Mouse (Mus musculus): ENCODE data around the gene Nav1.

Nav1 gene

DNA sequence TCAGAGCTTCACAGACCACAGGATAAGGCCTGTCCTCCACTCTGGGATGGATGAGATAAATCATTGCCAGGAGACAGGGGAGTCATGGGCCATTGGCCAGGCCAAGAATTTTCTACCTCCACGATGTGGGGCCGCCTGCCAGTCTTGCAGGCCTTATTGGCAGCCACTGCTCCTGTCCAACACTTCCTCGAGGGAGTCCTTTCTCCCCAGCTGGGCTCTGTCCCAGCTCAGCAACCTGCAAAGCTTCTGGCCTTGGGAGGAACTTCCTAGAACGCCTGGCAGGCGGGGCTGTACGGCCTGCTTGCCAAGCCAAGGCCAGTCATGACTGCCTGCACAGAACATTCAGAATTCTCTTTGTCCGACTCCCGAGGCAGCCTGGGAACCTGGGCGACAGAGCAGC lies 58.3 kb downstream of the Nav1 start:
- DNase-seq (ENCODE audit: low spot score in 2 of 2): no peak

DNA sequence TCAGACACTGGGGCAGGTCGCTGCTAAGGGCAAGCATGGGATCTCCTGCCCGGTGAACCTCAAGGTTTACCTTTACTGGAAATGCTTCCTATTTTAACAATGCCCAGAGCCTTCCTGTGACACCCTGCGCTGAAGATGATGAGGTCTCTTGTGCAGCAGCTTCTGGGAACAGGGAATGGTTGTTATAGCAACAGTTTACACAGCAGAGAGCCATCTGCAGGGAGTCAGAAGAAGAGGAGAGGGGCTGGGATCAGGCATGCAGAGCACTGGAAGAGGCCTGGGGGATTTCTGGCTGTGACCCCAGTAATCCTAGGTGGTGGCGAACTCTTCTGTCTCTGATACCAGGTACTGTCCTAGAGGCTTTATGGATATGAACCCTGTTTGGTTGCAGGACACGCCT lies 61.0 kb downstream of the Nav1 start:
- no peak for DNase-seq (ENCODE audit: low spot score in 2 of 2)

DNA sequence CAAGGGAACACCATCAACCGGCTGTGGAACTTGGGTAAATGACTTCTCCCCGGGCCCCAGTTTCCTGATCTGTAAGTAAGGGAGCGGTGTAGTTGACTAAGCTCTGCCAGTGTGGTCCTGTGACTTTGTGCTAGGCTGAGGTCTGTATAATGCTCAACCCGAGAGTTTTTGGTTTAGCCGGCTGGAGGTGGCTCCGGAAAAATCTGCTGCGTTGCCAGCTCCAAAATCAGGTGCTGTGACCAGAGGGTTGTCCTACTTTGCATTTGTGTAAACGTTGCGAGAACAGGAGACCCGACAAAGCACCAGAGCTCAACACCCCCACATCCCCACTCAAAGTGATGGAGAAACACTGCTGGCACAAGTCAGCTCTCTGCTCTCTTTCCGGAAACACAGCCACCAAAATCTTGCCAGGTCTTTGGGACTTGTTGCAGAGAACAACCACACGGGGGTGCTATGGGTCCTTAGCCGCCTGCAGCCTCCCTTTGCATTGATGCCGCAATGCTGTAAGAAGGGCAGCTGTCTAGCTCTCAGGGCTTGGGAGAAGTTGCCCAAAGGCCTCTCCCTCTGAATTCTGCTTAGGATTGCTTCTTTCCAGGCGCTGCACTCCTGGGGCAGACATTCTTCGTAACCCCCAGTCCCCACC lies 62.5 kb downstream of the Nav1 start:
- peak; percentile 39 to 77 for DNase-seq (ENCODE audit: low spot score in 2 of 2)

DNA sequence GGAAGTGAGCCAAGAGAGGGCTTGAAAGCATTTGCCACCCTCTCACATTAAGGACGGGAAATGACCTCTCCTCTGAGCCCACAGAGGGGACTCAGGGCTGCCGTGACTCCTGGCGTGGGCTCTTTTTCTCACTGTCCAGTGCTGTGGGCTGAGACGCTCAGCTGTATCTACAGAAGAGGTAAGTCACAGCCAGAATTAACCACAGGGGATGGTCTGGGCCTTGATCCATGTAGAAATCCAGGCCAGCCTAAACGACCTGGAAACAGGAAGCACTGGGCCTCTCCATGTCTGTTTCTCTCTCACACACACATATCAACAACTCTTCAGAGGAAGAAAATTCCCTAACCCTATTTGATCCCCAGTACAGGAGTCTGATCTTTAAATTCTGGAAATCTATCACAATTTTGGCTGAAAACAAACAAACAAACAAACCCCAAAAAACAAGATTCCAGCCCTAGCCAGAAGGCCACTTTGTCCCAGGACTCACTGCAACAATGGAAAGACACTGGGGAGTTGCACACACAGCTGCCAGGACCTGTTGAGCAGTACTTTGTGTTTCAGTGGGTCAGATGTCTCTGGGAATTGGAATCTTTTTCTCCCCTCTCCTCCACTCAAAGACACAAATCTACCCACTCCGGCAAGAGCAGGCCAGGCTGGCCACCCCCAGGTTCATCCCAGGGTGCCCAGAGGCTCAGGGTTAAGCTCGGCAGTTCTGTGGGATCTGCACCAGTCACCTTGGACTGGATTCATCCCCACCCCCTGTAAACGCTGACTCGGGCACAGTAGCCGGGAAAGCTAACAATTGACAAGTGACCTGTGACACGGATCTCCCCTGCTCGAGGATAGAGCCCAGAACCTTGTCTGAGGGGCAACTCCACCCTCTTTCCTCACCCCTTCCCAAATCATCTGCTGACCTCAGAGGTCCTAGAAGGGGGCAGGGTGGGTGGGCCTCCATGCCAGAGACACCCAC lies 64.0 kb downstream of the Nav1 start:
- no peak for DNase-seq (ENCODE audit: low spot score in 2 of 2)

DNA sequence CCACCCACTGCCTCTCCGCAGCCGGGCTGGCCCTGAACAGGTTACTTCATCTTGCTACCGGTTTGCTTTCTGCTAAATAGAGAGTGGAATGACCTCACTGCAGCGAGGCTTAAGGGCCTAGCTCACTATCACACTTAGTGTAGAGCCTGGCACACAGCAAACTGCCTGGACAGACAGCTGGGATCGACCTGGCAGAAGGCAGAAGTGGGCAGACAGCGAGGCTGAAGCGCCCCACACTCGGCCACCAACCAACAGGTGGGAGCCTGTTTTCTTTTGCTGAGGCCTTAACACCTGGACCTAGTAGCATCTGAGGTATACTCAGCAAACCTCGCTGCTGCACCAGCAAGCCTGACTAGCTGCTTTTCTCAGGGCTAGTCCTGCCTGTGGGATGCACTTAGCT lies 65.0 kb downstream of the Nav1 start:
- DNase-seq (ENCODE audit: low spot score in 2 of 2): no peak

DNA sequence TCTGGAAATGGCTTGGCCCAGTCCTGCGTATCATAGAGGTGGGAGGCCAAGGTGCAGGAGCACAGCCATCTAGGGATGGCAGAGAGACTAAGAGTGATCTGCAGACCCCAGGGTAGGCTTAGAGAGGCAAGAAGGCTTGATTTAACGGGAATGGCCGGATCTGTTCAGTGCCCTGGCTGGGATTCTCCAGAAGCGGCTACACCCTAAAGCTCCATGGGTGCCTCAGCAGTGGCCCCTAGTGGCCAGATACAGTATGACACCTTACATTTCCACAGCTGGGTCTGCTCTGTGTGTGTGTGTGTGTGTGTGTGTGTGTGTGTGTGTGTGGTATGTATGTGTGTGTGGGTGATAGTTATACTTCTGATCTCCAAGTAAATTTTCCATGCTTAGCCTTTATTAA lies 66.8 kb downstream of the Nav1 start:
- peak; percentile 44 to 76 for DNase-seq (ENCODE audit: low spot score in 2 of 2)

DNA sequence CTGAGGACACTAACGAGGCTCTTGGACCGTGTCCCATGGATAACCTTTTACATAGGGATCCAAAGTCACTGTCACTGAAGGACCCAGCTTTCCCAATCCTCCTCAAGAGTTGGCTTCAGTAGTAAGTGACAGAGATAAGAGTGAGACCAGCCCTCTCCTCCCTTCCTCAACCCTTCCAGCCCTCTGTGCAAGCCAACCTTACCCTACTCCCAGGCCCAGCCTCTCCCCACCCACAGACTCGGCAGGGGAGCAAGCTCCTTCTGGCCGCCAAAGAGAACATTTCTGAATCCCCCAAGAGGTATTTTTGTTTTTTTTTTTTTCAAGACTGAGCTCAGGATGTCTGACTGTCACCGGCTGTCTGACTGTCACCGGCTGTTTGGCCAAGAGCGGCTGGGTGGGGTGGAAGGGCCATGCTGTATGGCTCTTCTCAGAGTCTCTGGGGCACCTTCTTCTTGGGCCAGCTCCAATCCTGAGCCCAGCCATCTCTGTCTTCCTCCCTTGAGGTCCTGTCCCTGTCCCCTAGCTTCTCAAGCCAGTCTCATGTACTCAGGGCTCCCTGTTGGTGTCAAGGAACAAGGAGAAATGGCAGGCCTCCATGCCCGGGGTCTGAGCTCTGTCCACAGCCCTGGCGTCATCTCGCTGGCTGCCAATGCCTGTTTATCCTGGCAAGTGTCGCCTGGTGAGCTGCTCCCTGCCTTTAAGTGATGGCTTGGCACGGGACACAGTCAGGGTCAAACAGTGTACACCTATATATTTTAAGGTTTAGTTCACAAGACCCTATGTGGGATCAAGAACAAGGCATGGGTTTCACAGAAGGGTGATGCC lies 68.4 kb downstream of the Nav1 start:
- no peak for DNase-seq (ENCODE audit: low spot score in 2 of 2)

DNA sequence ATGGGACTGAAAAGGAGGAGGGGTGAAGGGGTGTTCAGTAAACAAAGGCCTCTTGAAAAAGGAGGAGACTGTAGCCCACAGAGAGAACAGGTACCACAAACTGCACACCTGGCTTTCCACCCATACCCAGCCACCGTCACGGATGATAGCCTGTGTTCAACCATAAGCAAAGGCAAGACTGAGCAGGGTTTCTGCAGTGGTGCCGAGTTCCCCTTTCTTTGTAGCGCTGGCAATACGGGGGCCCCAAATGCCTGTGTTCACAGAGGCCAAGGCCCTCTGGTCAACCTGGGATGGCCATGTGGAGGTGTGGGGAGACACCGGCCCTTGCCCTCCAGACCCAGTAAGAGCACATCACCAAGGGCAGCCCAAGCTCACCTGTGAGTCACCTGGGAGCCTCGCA lies 70.3 kb downstream of the Nav1 start:
- no peak for DNase-seq (ENCODE audit: low spot score in 2 of 2)

DNA sequence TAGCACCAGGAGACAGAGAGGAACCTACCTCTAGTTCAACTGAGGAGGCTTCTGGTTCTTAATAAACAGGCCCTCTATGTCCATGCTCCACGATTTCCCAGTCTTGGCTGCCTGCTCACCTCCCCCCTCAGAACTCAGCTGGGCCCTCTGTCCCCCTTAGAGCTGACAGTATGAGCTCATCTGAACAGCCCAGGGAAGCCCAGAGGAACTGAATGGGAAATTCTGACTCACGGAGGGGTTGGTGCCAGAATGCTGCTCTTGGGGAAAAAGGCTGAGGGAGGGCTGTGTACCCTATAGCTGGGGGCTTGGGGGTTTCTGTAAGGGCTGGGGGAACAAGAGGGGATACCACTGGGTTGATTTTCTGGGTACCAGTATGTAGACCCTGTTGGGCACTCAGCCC lies 70.8 kb downstream of the Nav1 start:
- DNase-seq (ENCODE audit: low spot score in 2 of 2): no peak

DNA sequence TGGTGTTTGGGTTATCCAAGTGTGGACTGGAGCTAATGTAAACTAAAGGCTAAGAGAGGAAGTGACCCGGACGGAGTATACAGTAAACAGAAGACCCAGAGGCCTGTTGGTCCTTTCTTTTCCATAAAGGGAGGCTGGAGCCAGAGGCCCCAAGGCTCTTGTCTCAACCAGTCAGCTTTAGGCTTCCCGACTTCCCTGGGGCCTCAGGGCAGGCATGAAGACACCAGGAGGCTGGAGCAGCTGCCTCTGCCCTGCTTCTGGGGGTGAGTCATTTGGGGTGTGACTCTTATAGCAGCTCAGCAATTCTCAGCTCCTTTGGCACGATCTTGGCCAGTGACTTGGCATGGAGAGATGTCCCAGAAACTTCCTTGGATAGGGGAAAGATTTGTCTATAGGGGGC lies 71.8 kb downstream of the Nav1 start:
- no peak for DNase-seq (ENCODE audit: low spot score in 2 of 2)

DNA sequence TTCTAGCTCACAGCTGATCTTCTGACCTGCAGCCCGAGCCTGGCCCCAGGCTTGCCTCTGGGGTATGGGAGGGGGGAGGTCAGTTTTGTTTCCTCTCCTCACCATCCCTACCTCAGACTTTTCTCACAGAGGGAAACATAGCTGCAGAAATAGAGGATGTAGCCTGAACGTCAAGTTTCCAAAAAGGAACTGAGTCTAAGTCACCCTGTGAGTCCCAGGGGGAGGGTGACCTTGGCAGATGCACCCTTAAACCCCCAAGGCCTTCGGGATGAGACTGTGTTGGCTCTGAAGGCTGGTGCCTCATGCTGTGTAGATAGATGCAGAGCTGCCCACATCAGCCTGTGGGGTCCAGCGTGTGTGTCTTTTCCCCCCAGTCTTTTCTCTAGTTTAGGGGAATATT lies 72.3 kb downstream of the Nav1 start:
- no peak for DNase-seq (ENCODE audit: low spot score in 2 of 2)

DNA sequence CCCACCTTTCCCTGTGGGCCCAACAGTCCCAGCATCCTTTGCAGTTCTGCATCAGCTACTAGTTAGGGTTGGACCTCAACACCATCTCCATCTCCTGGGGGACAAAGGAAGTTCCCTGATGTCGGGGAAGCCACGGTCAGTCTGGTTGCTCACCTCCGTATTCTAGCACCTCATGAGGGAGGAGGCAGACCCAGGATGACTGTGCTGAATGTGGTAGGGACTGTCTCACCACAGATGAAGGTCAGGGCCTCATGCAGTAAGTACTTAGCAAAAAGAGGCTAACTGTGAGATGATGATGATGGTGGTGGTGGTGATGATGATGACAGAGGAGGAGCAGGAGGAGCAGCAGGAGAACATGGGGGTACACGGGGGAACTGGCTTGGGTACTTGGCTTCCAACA lies 73.0 kb downstream of the Nav1 start:
- no peak for DNase-seq (ENCODE audit: low spot score in 2 of 2)

DNA sequence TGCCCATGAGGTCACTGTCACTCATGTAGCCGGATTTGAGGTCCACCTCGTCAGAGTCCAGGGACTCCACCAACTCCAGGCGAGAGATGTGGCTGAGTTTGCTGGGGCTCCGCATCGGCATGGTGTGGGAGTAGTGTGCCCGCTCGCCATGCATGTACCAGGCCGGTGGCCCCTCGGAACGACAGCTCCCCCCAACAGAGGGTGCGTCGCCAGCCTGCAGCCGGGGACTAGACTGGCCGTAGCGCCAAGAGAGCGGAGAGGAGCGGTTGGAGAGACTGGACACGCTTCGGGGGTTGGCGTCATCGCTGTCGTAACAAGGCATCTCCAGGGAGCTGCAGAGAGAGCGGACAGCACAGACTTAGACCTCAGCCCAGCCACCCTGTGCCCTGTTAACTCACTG lies 74.7 kb downstream of the Nav1 start:
- no peak for DNase-seq (ENCODE audit: low spot score in 2 of 2)

DNA sequence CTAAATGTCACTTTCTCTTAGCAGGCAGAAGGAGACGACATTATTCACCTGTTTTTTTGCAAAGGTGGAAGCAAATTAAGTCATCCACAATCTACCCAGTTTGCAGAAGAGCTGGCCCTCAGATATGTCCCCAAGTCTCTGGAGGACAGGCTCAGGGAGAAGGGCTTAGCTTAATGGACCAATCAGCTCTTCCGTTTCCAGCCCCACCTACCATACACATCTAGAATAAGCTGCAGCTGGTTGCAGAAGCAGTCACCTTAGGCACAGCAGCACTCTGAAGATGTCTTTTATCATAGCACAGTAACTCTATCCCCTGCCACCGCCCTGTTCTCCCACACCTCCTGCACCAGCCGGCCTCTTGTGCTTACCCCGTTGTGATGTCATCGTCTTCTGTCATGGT lies 75.1 kb downstream of the Nav1 start:
- no peak for DNase-seq (ENCODE audit: low spot score in 2 of 2)

DNA sequence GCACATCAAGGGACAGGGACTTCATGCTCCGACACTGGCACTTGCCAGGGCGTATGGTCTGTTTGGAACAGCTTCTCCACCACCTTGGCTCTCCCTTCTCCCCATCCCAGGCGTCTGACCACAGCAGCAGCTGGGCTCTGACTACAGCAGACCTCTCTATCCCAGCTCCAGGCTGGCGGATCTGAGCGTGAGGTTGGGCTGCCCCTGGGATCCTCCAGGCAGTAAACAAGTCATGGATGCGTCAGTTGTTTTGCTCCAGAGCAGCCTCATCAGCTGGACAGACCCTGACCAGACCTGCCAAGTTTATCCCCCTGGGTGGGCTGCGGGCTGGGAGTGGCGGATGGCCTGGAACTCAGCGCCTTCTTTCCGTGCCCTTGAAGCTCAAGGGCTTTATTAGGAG lies 76.0 kb downstream of the Nav1 start:
- DNase-seq (ENCODE audit: low spot score in 2 of 2): no peak

DNA sequence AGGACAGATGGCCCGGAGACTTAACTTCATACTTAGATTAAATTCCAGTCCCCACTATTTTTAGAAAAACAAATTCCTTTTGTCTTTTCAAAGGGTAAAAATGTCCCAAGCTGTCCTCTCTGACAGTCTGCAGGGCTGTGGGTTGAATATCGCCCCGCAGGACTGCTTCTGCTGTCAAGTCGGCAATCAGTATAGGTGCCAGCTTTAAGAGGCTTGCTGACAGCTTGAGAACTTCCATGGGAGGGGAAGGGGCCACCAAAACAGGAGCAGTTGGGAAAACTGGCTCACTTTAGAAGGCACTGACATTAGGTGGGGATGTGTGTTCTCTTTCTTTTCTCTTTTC lies 82.6 kb downstream of the Nav1 start:
- no peak for DNase-seq (ENCODE audit: low spot score in 2 of 2)

DNA sequence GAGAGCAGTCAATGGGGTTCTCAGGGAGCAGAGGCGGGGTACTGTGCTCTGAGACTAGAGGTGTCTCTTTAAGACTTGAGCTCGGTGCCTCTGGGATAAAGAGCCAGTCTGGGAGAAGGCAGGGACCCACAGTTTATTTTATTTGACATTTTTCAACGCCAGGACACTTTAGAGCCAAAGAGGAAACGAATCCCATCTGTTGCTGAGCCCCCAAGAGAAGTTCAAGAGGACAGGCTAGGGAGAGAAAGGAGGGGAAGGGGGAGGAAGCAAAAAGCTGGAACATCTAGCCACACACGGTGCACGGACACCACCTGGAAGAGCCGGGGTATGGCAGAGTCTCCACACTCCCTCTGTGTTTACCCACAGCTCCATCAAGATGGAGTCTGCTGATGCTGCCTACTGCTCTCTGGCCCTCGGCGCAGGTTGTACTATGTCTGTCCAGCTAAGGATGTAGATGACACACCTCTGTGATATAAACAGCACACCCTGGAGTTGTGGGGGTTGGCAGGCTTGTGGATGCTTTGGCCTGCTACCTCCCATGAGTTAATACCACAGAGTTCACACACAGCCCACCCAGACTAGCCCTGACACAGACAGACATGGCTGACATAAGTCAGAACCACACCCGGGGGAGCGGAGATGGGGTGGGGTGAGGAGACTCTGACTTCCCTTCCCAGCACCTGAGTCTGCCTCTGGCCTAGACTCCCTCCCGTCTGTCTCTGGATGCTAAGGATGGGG lies 83.1 kb downstream of the Nav1 start:
- DNase-seq (ENCODE audit: low spot score in 2 of 2): no peak

DNA sequence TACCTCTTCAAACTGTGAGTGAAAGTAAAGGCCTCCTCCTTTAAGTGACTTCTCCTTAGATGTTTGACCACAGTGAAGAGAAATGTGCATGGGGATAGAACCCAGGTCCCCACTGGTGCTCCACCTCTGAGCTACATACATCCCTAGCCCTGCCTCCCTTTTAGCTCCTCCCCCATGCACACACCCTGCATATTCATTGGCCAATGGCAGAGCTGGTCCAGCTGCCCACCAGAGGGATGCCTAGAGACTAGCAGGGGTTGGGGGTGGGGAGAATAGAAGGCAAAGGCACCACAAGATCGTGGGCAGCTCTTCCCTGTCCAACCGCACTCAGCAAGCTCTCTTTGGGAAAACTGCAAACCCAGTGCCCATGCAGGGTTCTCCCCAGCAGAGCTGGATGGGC lies 83.8 kb downstream of the Nav1 start:
- no peak for DNase-seq (ENCODE audit: low spot score in 2 of 2)

DNA sequence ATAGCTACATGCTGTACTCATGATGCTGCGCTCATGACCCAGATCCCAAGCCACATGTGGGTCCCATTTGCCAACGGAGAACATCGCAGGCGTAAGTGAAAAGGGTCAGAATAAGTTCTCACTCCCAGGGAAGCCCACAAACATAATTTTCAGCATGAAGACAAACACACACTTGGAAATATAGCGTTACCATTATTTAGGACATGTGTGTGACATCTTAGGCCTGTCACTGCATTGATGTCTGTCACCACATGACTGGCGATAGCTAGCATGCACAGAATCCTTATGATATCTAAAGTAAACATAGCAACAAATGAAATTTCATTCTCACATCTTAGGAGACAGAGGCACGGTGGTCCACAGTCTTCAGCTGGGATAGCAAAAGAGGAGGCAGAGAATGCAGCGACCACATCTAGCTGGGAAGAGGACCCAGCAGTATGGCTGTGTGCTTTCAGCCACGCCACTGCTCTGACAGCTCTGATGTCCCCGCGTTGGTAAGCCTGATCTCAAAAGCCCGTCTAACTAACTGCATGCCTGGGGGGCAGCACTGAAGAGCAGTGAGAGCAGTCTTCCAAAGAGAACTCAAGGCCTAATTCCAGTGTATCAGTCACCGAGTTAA lies 86.4 kb downstream of the Nav1 start:
- DNase-seq (ENCODE audit: low spot score in 2 of 2): no peak

DNA sequence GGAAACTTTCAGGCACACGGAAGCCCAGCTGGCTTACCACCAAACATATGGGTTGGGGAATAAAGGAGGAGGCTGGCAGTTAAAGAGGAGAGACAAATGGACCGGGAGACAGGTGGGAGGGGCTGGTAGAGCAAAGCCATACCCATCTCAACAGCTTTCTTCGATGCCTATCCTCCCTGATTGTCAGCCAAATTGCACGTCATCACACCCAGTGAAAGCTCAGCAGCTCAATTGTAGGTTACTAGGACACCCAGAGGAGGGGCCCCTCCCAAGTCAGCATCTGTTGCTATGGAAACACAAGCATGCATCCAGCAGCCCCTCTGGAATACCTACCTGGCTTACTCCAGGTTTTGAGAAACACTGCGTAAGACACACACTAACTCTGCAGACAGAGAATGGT lies 88.4 kb downstream of the Nav1 start:
- no peak for DNase-seq (ENCODE audit: low spot score in 2 of 2)

DNA sequence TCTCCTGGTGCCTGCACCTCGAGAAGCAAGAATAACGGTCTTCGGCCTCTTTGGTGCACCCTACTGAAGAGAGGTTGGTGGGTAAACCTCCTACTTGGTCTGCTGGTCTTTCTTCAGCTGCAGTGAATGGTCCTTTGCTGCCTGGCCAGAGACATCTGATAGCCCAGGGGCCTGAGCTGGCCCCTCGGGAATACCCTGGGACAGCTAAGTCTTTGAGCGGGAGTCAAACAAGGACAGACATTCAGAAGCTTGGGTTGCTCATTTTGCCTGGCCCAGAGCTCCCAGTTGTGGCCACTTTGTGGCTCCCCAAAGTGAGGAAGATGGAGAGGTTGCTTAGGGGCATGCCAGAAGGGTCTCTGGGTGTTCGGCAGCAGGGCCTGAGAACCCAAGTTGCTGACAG lies 89.6 kb downstream of the Nav1 start:
- no peak for DNase-seq (ENCODE audit: low spot score in 2 of 2)

Data from thymus, postnatal 10 days (tissue).